Mouse (Mus musculus): Measurements from ENCODE around the gene Hist1h4a.
A peak's percentile ranks its signal among the peaks of the same experiment; 100 is the strongest.

Hist1h4a gene

DNA sequence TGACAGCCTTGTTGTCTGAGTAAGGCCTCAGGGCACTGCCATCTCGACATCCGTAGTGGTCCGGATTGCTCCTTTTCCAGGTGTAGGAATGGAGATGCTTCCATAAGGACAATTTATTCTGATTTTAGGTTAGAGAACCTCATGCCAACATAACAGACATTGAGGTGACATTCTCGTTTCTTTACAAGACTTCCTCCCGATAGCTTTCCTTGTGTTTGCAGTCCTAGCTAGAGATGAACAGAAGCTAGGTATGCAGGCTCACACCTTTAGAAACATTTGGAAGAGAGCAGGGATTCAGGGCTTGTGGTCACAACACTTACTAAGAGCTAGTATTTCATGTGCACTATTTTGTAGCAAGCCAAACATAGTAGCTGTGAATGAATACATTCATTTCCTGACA, 17.8 kb downstream of the Hist1h4a start:
- no peak for DNase-seq (ENCODE audit: extremely low spot score, low spot score)

DNA sequence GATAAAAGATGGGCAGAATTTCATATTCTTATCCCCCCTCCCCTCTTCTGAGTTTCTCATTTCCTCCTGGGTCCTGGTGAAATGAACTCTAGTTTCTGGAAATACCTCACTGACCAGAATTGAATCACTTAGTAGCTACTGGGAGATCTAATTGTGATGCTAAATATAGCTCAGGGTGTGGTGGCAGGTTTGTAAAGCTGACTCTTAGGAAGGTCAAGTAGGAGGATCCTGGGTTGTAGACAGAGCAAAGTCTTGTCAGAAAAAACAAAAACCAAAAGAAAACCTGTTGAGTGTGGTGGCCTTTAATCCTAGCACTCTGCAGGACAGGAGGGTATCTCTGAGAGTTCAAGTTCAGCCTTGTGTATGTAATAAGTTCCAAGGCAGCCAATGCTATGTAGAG, 19.0 kb downstream of the Hist1h4a start:
- DNase-seq (ENCODE audit: extremely low spot score, low spot score), result no peak

DNA sequence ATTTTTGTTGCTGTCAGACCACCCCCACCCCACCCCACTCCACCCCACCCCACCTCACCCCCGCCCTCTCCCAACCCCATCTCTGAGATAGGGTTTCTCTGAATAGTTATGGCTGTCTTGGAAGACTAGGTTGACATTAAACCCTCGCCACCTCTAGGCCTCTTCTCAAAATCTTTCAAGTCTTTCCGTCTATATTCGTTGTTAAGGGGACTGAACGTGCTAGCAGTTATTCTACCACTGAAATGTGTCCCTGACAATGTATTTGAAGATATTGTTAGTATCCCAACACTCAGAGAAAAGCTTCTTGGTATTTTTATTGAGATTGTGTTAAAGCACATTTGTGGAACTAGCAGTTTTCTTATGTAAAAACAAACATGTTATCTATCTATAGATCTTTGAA, 20.1 kb downstream of the Hist1h4a start:
- DNase-seq (ENCODE audit: extremely low spot score, low spot score), result no peak

DNA sequence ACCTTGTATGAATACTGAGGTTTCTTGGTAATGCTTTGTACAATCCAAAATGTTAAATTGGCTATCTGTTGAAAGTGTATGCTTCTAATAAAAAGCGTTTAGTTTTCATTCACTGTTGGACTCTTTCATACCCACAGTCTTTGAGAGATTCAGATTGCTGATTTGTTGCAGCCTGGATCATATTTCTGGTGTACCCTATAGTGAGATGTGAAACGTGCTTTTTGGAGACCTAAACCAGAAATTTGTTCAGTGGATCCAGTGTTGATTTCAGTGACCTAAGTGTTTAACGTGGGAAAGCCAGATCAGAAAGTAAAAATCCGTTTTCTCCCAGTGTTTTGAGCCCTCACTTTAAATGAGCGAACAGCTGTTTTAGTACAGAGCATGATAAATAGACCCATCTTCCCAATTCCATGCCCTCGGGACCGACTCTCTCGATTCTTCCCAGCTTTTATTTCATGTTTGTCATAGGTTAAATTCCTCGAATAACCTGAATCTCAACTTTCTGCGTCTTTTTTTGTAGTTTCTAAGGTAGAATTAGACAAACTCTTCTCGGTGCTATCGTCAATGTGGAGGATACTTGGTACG, 20.7 kb downstream of the Hist1h4a start:
- no peak for DNase-seq (ENCODE audit: extremely low spot score, low spot score)

DNA sequence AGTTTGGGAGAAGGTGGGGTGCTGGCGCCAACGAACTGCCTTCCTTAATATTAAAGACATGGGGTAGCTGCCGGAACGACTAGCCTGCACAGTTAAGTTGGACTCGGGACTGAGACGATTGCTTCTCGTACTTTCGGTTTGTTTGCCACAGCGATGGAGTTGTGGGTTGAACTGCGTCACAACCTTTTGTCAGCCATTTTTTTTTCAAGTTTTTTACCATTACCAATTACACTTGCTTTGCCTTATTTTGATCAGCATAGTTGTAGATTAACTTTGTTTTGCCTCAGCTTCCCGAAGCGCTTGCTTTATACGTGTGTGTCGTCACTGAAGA, 21.1 kb downstream of the Hist1h4a start:
- no peak for DNase-seq (ENCODE audit: extremely low spot score, low spot score)

DNA sequence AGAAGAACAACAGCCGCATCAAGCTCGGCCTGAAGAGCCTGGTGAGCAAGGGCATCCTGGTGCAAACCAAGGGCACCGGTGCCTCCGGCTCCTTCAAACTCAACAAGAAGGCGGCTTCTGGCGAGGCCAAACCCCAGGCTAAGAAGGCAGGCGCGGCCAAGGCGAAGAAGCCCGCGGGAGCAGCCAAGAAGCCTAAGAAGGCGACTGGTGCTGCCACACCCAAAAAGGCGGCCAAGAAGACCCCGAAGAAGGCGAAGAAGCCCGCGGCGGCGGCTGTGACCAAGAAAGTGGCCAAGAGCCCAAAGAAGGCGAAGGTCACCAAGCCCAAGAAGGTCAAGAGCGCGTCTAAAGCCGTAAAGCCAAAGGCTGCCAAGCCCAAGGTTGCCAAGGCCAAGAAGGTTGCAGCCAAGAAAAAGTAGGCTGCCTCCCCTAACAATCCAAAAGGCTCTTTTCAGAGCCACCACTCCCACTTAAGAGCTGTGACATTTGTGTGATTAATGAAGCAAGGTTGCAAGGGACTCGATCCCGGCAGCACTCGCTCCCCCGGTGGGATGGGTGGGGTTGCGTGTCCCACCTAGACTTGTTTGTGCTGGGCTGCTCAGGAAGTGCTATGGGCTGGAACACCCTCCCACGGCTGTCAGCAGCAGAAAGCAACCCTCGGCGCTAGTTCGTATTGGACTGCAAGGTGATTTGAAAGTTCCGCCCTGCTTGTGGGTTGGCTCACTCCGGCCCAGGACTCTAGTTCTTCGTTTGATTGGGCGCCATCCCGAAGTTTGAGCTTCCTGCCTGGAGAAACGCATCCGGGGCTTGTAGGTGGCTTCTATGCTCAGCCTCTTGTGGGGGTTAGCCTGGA, 21.7 kb downstream of the Hist1h4a start:
- peak; percentile 91 for DNase-seq (ENCODE audit: extremely low spot score, low spot score)

DNA sequence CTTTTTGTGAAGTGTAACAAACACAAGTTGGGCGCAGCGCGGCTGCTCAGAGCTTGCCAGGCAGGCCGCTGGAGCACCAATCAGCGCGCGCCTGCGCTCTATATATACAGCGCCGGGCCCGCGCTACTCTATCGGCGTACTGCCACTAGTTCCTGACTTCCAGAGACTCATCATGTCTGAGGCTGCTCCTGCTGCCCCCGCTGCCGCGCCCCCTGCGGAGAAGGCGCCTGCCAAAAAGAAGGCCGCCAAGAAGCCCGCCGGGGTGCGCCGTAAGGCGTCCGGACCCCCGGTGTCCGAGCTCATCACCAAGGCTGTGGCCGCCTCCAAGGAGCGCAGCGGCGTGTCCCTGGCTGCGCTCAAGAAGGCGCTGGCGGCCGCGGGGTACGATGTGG, 22.4 kb downstream of the Hist1h4a start, which contains the start of gene Hist1h1c:
TSS of gene Hist1h1c (plus strand) at position 132 of the 392 bp plus-strand sequence.
- DNase-seq (ENCODE audit: extremely low spot score, low spot score), result peak; percentile 91

DNA sequence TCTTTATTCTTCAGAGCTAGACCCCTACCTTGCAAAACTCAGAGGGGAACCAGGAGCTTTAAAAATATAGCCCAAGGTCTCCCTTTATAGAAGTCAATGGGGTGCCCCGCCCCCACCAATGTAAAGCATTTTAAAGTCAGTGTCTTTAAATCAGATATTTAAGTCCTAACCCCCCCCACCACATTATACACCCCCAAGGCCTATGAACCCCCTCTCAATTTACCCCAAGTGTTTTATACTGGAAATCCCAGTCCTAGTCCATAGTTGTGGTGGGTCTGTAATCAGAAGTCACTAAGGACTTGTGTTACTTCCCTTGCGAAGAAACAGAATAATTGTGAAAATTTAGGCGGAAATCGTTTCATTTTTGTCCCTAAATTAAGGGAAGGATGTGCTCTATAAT, 23.0 kb downstream of the Hist1h4a start:
- DNase-seq (ENCODE audit: extremely low spot score, low spot score), result no peak

DNA sequence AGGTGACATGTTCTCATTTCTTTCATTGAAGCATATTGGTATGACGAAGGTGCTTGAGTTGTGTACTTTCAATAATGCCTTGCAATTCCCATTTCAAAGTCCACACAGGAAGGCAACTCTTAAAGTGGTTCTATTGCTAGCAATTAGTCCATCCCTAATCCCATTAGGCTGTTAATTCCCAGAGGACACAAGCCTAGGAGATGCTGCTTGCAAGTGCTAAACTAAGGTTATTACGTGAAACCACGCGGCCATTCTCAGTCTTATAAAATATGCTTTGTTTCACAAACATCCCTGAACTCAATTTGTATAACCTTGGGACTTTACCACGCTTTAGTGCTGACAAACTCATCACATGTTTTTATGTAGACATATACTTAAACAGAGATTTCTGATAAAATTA, 23.9 kb downstream of the Hist1h4a start:
- DNase-seq (ENCODE audit: extremely low spot score, low spot score), result no peak

DNA sequence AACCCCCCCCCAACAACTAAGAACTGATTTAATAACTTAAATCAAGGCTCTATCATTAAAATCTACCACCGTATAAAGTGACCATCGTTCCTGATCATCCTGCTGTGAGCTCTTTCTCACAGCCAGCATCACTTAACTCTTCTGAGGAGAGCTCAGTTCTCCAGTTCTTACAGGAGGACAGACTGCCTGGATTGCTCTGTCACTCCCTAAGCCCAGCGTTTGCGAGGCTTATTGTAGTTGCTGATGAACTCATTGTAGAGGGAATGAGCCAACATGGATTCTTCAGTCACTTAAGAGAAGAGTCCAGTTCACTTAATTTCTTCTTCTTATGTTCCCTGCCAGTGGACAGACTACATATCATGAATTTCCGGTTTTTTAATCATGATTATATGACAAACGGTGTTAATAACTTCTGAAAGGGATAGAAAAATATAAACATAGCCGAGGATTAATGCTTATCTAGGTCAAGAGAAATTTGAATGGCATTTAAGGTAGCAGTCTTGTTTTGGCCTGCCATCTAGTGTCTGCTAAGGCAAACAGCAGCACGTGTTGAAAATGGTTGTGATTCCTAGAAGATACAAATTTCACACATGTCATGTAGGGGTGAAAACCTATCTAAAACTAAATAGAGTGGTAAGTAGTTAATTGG, 28.8 kb downstream of the Hist1h4a start:
- no peak for DNase-seq (ENCODE audit: extremely low spot score, low spot score)

DNA sequence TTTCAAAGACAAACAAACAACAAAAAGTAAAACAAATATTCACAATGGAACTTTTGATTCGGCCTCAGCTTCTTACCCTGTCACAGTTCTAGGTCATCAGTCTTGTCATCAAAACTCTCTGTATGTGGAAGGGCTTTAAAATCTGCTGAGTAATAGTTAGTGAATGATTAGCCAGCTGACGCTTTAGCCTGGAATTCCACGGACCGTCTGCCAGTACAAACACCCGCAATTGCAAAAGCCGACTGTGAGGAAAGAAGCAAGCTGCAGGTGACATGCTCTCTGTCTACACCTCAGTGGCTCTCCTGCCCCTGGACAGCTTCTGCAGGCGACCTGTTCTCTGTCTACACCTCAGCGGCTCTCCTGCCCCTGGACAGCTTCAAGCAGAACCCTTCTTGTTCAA, 30.6 kb downstream of the Hist1h4a start:
- peak; percentile 8 for DNase-seq (ENCODE audit: extremely low spot score, low spot score)

DNA sequence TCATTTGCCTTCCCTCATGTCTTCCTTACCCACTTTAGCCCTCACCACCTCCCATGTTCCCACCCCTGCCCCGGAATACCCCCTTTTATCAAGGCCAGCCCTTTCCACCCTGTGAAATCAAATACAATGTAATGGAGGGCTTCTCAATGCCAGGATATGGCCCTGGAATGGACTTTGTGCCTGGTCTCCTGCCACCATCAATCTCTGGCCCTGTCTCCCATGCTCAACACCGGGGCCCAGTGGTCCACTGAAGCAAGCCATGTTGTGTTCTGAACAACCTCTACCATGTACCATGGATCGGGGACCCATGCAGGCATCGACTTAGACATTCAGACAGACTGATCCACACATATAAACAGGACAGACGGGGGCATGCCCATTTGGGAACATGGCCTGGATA, 31.3 kb downstream of the Hist1h4a start:
- peak; percentile 10 for DNase-seq (ENCODE audit: extremely low spot score, low spot score)

DNA sequence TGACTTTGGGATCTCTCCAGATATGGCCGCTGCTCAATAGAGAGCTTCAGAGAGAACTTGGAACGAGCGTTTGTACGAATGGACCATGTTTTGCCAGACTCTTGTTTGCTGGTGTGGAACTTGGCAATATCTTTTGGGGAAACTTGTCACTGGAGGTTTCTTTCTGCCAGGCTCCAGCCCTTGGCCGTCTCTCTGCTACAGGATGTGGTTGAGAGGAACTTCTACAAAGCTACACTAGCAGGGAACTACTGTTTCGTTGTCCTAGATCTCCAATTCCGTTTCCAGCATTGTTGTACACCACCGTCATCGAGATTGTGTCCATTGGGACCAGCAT, 31.9 kb downstream of the Hist1h4a start:
- no peak for DNase-seq (ENCODE audit: extremely low spot score, low spot score)

DNA sequence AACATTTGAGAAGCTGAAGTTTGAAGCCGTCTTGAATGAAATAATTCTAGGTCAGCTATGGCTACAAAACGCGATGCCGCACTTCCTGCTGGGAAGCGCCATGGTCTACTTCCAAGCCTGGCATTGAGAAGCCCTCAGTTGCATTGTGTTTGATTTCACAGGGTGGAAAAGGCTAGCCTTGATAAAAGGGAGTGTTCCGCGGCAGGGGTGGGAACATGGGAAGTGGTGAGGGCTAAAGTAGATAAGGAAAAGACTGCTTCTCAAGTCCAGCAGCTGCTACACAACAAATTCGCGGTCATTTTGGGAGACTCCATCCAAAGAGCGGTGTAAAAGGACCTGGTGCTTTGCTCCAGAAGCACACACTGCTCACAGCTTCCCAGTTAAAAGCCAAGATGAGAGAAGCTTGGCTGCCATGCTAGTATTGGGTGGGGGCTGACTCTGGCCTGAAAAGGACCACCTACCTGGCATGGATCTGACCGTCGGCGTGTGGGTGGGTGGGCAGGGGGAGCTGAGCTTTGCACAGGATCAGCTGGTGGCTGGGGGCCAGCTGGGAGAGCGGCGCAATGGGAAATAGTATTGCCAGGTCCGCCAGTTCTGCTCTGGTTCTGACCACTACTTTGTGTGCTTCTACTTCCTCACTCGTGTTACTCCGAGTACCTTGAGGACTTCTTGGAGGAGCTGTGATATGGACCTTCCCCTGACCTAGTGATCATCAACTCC, 32.4 kb downstream of the Hist1h4a start:
- peak; percentile 11 for DNase-seq (ENCODE audit: extremely low spot score, low spot score)

DNA sequence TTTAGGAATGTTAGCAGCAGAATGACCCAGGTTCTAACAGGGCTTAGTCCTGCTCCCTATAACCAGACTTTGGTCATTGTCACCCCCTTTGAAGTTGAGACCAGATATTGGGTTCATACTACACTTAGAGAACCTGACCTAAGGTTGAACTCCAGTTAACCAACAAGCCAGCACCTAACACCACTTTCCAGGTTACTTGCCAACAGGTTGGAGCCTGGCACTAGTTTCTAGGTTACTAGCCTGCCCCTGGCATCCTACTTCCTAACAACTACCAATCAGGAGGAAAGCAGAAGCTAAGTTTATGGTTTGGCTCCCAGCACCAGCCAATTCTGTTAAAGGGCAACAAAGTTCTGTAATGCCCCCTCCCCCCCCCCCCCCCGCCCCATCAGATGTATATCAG, 35.8 kb downstream of the Hist1h4a start:
- DNase-seq (ENCODE audit: extremely low spot score, low spot score), result no peak

DNA sequence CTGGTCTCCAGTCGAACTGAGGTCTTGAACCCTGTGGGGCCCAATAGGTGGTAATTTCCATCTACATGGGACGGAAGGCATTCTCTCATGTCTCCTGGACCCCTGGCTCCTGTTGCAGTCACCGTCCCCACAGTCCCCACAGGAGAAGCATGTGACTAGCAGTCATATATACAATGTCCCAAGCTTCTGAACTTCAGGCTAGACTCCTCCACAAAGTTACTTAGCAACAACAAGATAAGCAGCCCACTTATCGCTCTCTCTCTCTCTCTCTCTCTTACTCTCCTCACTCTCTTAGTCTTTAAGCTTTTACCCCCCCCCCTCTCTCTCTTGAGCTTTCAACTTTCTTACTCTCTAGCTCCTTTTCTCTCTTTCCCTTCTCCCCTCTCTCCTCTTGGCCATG, 36.8 kb downstream of the Hist1h4a start:
- DNase-seq (ENCODE audit: extremely low spot score, low spot score), result no peak

DNA sequence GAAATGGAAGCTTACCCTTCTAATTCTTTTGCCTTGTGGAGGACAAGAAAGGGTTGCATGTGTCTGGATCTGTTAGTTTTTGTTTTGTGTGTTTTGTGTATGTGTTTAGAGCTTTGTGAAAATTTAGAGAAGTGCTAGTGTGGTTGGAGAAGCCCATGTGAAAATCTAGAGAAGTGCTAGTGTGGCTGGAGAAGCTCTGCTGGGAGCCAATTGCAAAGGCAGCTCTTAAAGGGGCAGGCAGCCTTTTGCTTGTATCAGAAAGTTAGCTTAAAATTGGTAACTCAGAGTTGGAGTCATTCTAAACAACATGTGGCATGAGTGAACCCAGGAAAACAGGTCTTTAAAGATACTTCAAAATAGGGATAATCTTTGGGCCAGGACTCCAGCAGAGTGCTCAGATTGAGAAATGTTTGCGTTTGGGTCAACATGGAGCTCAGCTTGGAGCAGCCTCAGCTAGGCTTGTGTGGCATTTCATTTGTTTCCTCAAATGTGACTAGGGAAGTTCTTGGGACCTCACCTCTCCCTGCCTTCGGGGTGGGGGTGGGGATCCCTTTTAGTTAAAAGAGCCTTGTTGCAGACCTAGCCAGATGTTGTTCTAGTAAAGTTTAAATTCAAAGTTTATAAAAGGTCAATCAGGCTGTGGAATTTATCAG, 43.3 kb downstream of the Hist1h4a start:
- peak; percentile 11 for DNase-seq (ENCODE audit: extremely low spot score, low spot score)

DNA sequence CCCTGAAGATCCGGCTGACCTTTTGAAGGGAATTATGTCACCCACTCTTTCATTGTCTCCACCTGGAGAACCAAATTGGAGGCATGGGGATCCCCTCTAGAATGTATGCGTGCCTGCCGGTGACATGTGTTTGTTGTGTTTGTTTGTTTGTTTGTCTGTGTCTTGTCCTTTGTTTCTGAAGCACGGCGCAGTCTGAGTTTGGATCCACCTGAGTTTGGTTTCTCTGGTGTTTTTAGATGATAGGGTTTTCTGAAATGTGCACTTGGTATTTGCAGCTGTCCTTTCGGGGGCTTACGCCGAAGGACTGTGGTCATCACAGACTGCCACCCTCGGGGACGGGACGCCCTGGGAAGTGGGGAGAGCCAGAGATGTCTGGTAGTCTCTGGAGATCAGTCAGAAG, 43.9 kb downstream of the Hist1h4a start:
- DNase-seq (ENCODE audit: extremely low spot score, low spot score), result peak; percentile 11

DNA sequence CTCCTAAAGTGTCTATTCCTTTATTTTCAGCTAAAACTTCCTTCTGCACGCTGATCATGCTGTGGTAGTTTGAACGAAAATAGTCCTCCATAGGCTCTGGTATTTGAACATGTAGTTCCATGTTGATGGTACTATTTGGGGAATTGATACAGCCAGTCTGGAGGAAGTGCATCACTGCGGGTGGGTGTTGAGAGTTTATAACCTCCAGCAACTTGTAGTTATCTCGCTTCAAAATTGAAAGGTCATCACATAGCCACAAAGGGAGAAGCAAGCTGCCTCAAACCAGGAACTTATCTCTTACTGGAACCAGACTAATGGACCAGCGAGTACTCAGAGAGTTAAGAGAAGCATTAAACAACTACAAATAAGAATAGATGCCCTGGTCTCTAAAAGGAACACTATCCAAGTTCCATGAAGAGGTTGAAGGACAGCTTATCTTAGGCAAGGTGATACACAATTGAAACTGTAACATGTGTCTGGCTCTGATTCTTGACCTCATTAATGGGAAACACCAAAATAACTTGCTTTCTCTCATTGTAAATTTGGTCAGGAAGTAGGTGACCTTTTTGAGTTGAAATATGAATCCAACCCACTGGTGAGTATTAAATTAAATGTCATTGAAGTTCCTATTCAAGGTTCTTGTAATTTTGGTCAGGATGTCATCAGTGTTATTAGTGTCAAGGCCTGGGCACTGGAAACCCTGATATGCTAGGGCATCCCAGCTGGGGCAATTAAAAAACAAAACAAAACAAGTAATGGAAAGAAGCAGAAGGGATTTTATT, 44.6 kb downstream of the Hist1h4a start:
- DNase-seq (ENCODE audit: extremely low spot score, low spot score), result no peak

Data from neural tube, embryonic 10.5 days (tissue).